Mouse (Mus musculus): ENCODE measurements at regions not wholly inside any gene's neighbourhood (a gene's known extent, or its start where the extent isn't known, plus 50 kb on each side); places are given as distances from the start of the nearest gene placed in this dataset.

DNA sequence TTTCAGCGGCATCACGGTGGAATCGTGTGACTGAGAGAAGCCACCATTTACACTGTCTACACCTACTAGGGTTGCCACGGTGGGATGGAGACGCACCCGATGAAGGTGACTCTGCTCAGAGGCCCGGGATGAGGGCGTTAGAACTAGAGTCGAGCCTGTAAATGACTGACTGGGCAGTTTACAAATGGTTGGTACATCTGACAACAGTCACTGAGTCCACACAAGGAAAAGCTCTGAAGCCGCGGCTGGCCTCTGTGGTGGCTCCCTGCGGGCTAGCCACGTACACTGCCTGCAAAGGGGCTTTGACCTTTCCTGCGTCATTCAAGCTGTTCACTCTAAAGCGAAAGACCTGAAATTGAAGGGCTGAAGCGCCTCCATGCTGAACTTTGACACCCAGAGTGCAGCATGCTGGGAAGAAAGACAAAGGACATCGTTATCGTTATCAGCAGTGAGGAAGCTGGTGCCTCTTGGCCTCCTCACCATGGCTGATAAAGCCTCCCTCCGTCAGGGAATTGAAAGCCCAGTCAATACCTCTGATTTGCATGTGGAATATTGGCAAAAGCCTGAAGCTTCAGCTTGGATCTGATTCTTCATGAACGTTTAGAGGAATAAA lies 462.1 kb upstream of the Arglu1 start:
- Histone ChIP-seq H3K27me3 (ENCODE audit: insufficient read depth, low read length) (peaks cover 4% of the 10 kb centered on the region), H3K36me3 (ENCODE audit: insufficient read depth, low read length) (no peaks in the 10 kb centered on the region), H3K9me3 (ENCODE audit: low read length) (no peaks in the 10 kb centered on the region), H3K4me1 (replicated peaks; ENCODE audit: low read depth, low read length) (peaks cover 12% of the 10 kb centered on the region), H3K4me3 (replicated peaks; ENCODE audit: low read length) (no peak overlapping the region)
- TF ChIP-seq NANOG (IDR thresholded peaks at IDR 0.05; ENCODE audit: borderline replicate concordance, low read length): no peak
- no peak for TF ChIP-seq CTCF (conservative IDR thresholded peaks at IDR 0.05; ENCODE audit: low read length)
- no peak for TF ChIP-seq POU5F1 (IDR thresholded peaks at IDR 0.05; ENCODE audit: borderline replicate concordance, low read length)

DNA sequence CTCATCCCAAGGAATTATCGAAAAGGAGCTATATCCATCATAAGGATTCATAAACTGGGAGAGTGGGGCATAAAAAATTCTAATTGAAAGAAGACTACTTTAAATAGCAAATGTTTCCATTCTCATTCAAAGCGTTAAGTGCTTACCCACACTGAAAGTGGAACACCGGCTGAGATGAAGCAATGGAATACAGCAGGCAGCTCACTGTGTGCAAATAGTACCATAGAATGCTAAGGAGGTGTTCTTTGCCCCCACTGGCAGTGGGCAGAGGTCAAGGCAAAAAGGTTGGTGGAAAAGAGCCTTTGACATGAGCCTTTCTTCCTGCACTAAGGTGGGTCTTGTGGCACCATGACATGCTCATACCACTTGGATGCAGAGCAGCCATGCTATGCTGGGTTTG lies 454.0 kb upstream of the Arglu1 start:
- H3K36me3 ChIP-seq (ENCODE audit: insufficient read depth, low read length): no peaks in the 10 kb centered on the region
- TF ChIP-seq POU5F1 (IDR thresholded peaks at IDR 0.05; ENCODE audit: borderline replicate concordance, low read length) (no peak), CTCF (conservative IDR thresholded peaks at IDR 0.05; ENCODE audit: low read length) (no peak), NANOG (IDR thresholded peaks at IDR 0.05; ENCODE audit: borderline replicate concordance, low read length) (no peak)

GRCm38 (mm10) chr8:9139781-9140180 lies 449.5 kb upstream of the Arglu1 start:
- TF ChIP-seq POU5F1 (IDR thresholded peaks at IDR 0.05; ENCODE audit: borderline replicate concordance, low read length) (no peak), NANOG (IDR thresholded peaks at IDR 0.05; ENCODE audit: borderline replicate concordance, low read length) (no peak)
- Histone ChIP-seq H3K4me1 (replicated peaks; ENCODE audit: low read depth, low read length) (peaks cover 12% of the 10 kb centered on the region), H3K27me3 (ENCODE audit: insufficient read depth, low read length) (peaks cover 3% of the 10 kb centered on the region; the same call in 1 of the 2 replicates), H3K9me3 (ENCODE audit: low read length) (no peaks in the 10 kb centered on the region), H3K4me3 (replicated peaks; ENCODE audit: low read length) (no peak overlapping the region), H3K36me3 (ENCODE audit: insufficient read depth, low read length) (no peaks in the 10 kb centered on the region)

More for the DNA sequence above, 454.0 kb upstream of the Arglu1 start:
- no peaks in the 10 kb centered on the region for H3K9me3 ChIP-seq (ENCODE audit: low read length)
- H3K4me3 ChIP-seq (replicated peaks; ENCODE audit: low read length): no peak overlapping the region
- peaks cover 3% of the 10 kb centered on the region; the same call in 1 of the 2 replicates for H3K27me3 ChIP-seq (ENCODE audit: insufficient read depth, low read length)
- peaks cover 12% of the 10 kb centered on the region for H3K4me1 ChIP-seq (replicated peaks; ENCODE audit: low read depth, low read length)

- Histone ChIP-seq H3K4me1 (replicated peaks; ENCODE audit: low read depth, low read length) (peaks cover 12% of the 10 kb centered on the region), H3K36me3 (ENCODE audit: insufficient read depth, low read length) (no peaks in the 10 kb centered on the region), H3K9me3 (ENCODE audit: low read length) (no peaks in the 10 kb centered on the region), H3K4me3 (replicated peaks; ENCODE audit: low read length) (no peak overlapping the region), H3K27me3 (ENCODE audit: insufficient read depth, low read length) (peaks cover 3% of the 10 kb centered on the region; the same call in 1 of the 2 replicates)
- no peak for TF ChIP-seq CTCF (conservative IDR thresholded peaks at IDR 0.05; ENCODE audit: low read length)
- TF ChIP-seq POU5F1 (IDR thresholded peaks at IDR 0.05; ENCODE audit: borderline replicate concordance, low read length): no peak
- no peak for TF ChIP-seq NANOG (IDR thresholded peaks at IDR 0.05; ENCODE audit: borderline replicate concordance, low read length)
Measured at GRCm38 (mm10) chr8:9139059-9139620, 448.8 kb upstream of the Arglu1 start.

- Histone ChIP-seq H3K4me3 (replicated peaks; ENCODE audit: low read length) (no peak overlapping the region), H3K9me3 (ENCODE audit: low read length) (no peaks in the 10 kb centered on the region), H3K27me3 (ENCODE audit: insufficient read depth, low read length) (no peaks in the 10 kb centered on the region), H3K36me3 (ENCODE audit: insufficient read depth, low read length) (no peaks in the 10 kb centered on the region), H3K4me1 (replicated peaks; ENCODE audit: low read depth, low read length) (no peaks in the 10 kb centered on the region)
- TF ChIP-seq NANOG (IDR thresholded peaks at IDR 0.05; ENCODE audit: borderline replicate concordance, low read length): no peak
- TF ChIP-seq POU5F1 (IDR thresholded peaks at IDR 0.05; ENCODE audit: borderline replicate concordance, low read length): no peak
- TF ChIP-seq CTCF (conservative IDR thresholded peaks at IDR 0.05; ENCODE audit: low read length): no peak
Measured at GRCm38 (mm10) chr8:9133758-9134157, 443.4 kb upstream of the Arglu1 start.

GRCm38 (mm10) chr8:9132612-9133218 lies 442.4 kb upstream of the Arglu1 start:
- Histone ChIP-seq H3K36me3 (ENCODE audit: insufficient read depth, low read length) (no peaks in the 10 kb centered on the region), H3K27me3 (ENCODE audit: insufficient read depth, low read length) (no peaks in the 10 kb centered on the region), H3K4me3 (replicated peaks; ENCODE audit: low read length) (no peak overlapping the region), H3K4me1 (replicated peaks; ENCODE audit: low read depth, low read length) (no peaks in the 10 kb centered on the region), H3K9me3 (ENCODE audit: low read length) (no peaks in the 10 kb centered on the region)
- TF ChIP-seq POU5F1 (IDR thresholded peaks at IDR 0.05; ENCODE audit: borderline replicate concordance, low read length) (no peak), CTCF (conservative IDR thresholded peaks at IDR 0.05; ENCODE audit: low read length) (no peak), NANOG (IDR thresholded peaks at IDR 0.05; ENCODE audit: borderline replicate concordance, low read length) (no peak)

DNA sequence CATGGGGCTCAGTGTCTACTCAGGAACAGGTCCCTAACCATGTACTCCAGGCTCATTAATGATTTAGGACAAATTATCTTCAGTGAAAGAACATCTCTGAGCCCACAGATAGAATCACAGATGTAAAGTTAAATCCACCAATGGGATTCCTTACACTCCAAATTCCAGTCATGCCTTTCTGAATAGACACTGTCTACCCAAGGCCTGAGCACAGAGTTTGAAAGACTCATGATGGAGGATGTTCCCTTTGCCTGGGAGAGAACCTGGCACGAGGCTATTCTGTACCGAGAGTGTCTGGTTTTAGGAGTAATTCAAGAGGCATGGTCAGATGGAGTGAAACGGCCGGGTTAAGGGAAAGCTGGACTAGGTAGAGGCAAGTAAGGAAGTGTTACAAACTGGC lies 440.9 kb upstream of the Arglu1 start:
- Histone ChIP-seq H3K4me1 (replicated peaks; ENCODE audit: low read depth, low read length) (no peaks in the 10 kb centered on the region), H3K27me3 (ENCODE audit: insufficient read depth, low read length) (no peaks in the 10 kb centered on the region), H3K4me3 (replicated peaks; ENCODE audit: low read length) (no peak overlapping the region), H3K36me3 (ENCODE audit: insufficient read depth, low read length) (no peaks in the 10 kb centered on the region), H3K9me3 (ENCODE audit: low read length) (no peaks in the 10 kb centered on the region)
- no peak for TF ChIP-seq POU5F1 (IDR thresholded peaks at IDR 0.05; ENCODE audit: borderline replicate concordance, low read length)
- no peak for TF ChIP-seq NANOG (IDR thresholded peaks at IDR 0.05; ENCODE audit: borderline replicate concordance, low read length)
- no peak for TF ChIP-seq CTCF (conservative IDR thresholded peaks at IDR 0.05; ENCODE audit: low read length)

DNA sequence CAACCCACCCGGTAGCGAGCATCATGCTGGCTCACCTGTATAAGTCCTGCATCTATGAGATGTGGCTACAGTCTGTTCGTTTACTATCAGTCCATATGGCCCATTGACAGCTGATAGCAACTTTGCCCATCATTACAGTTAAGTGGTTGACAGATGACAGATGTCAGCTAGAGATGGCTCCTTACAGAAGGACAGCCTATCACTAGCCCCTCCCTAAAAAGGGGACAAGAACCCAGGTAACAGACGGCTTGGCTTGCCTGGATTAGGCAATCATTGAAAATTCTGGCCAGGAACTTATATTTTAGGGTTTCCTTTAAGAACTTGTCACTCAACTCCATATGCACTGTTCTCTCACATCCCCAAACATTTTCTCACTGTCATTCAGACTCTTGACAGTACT lies 434.2 kb upstream of the Arglu1 start:
- no peaks in the 10 kb centered on the region for H3K36me3 ChIP-seq (ENCODE audit: insufficient read depth, low read length)
- no peaks in the 10 kb centered on the region for H3K4me1 ChIP-seq (replicated peaks; ENCODE audit: low read depth, low read length)
- no peaks in the 10 kb centered on the region for H3K9me3 ChIP-seq (ENCODE audit: low read length)
- no peaks in the 10 kb centered on the region for H3K27me3 ChIP-seq (ENCODE audit: insufficient read depth, low read length)
- TF ChIP-seq POU5F1 (IDR thresholded peaks at IDR 0.05; ENCODE audit: borderline replicate concordance, low read length) (no peak), CTCF (conservative IDR thresholded peaks at IDR 0.05; ENCODE audit: low read length) (no peak), NANOG (IDR thresholded peaks at IDR 0.05; ENCODE audit: borderline replicate concordance, low read length) (no peak)
- H3K4me3 ChIP-seq (replicated peaks; ENCODE audit: low read length): no peak overlapping the region
